Mouse (Mus musculus) T-helper 1 cell (primary cell): ENCODE measurements at regions not wholly inside any gene's neighbourhood (a gene's known extent, or its start where the extent isn't known, plus 50 kb on each side); places are given as distances from the start of the nearest gene placed in this dataset.

Experiments
- in situ Hi-C: fragments of 300-600 bp; cut with MboI, MseI; formaldehyde crosslinking; loops from one replicate; pipeline ENCODE4 v1.15.1; 2025; ENCODE audit warnings: high pct_unique_total_duplicates

- in situ Hi-C loops, result no loop called here
Observed at GRCm38 (mm10) chr15:31841519-31841918, 239.9 kb downstream of the Fam173b start.

GRCm38 (mm10) chr15:31854764-31855163 lies 253.1 kb downstream of the Fam173b start:
- in situ Hi-C loops, result no loop called here

- in situ Hi-C loops, result no loop called here
Observed at GRCm38 (mm10) chr15:31855188-31855587, 253.5 kb downstream of the Fam173b start.

- in situ Hi-C loops, result no loop called here
Observed at GRCm38 (mm10) chr15:31869100-31869499, 267.4 kb downstream of the Fam173b start.

- in situ Hi-C loops, result loop anchor here (10.0 kb wide), 1 partner anchor 1495 kb away; no protein-coding TSS in a partner anchor
Observed at GRCm38 (mm10) chr15:31869673-31870417, 268.2 kb downstream of the Fam173b start.

- in situ Hi-C loops, result loop anchor here (10.0 kb wide), 1 partner anchor 1501 kb away; no protein-coding TSS in a partner anchor
Observed at GRCm38 (mm10) chr15:31875436-31875835, 273.8 kb downstream of the Fam173b start.

GRCm38 (mm10) chr15:31880479-31880878 lies 278.8 kb downstream of the Fam173b start:
- in situ Hi-C loops, result no loop called here

- in situ Hi-C loops, result no loop called here
Observed at GRCm38 (mm10) chr15:31882331-31882730, 280.7 kb downstream of the Fam173b start.

- in situ Hi-C loops, result no loop called here
Observed at GRCm38 (mm10) chr15:31883516-31883915, 281.9 kb downstream of the Fam173b start.

- in situ Hi-C loops, result no loop called here
Observed at GRCm38 (mm10) chr15:31898904-31899650, 278.0 kb upstream of the Tas2r119 start.

GRCm38 (mm10) chr15:31900325-31900724 lies 276.8 kb upstream of the Tas2r119 start:
- in situ Hi-C loops, result no loop called here

- in situ Hi-C loops, result no loop called here
Observed at GRCm38 (mm10) chr15:31908432-31908831, 268.7 kb upstream of the Tas2r119 start.

GRCm38 (mm10) chr15:31911978-31912377 lies 265.1 kb upstream of the Tas2r119 start:
- in situ Hi-C loops, result no loop called here

GRCm38 (mm10) chr15:31921485-31921884 lies 255.6 kb upstream of the Tas2r119 start:
- in situ Hi-C loops, result no loop called here

- in situ Hi-C loops, result no loop called here
Observed at GRCm38 (mm10) chr15:31960301-31960700, 216.8 kb upstream of the Tas2r119 start.

GRCm38 (mm10) chr15:31961963-31962362 lies 215.1 kb upstream of the Tas2r119 start:
- in situ Hi-C loops, result no loop called here

- in situ Hi-C loops, result no loop called here
Observed at GRCm38 (mm10) chr15:31964911-31965310, 212.2 kb upstream of the Tas2r119 start.

- in situ Hi-C loops, result no loop called here
Observed at GRCm38 (mm10) chr15:31965542-31965941, 211.5 kb upstream of the Tas2r119 start.

GRCm38 (mm10) chr15:31972891-31973290 lies 204.2 kb upstream of the Tas2r119 start:
- in situ Hi-C loops, result no loop called here

GRCm38 (mm10) chr15:31973889-31974288 lies 203.2 kb upstream of the Tas2r119 start:
- in situ Hi-C loops, result no loop called here

GRCm38 (mm10) chr15:31976461-31976860 lies 200.6 kb upstream of the Tas2r119 start:
- in situ Hi-C loops, result no loop called here

- in situ Hi-C loops, result no loop called here
Observed at GRCm38 (mm10) chr15:31977563-31977962, 199.5 kb upstream of the Tas2r119 start.

- in situ Hi-C loops, result no loop called here
Observed at GRCm38 (mm10) chr15:31979961-31980360, 197.1 kb upstream of the Tas2r119 start.
